Comparison of ENCODE assay signal across 22 mouse cellular contexts in genomic region chr11:83818591-83819127, GRCm38 (mm10). TPM values are rescaled to one million over a fixed set of nuclear protein-coding genes. Genes with fewer than 3 reads are reported as not detected.
"Had no signal": no experiment of that assay in that cellular context is flagged by ENCODE, and none has a peak within 500 bp of the region (broad histone marks: within the 10 kb centered on the region; RNA-seq: fewer than 3 reads in every experiment).

No protein-coding gene starts in this region.

- ATAC-seq: hindbrain, postnatal 0 days; inflammation-experienced regulatory T-cells, adult 6 months; lung, postnatal 0 days; midbrain, embryonic 13.5 days; midbrain, embryonic 16.5 days had no signal

- H3K27me3 ChIP-seq: limb, embryonic 12.5 days; midbrain, embryonic 13.5 days; stomach, embryonic 15.5 days had no signal

- H3K9ac ChIP-seq: hindbrain, embryonic 14.5 days; limb, embryonic 12.5 days; limb, embryonic 15.5 days; liver, embryonic 13.5 days; midbrain, embryonic 13.5 days; neural tube, embryonic 13.5 days; stomach, embryonic 15.5 days had no signal

- H3K4me1 ChIP-seq: limb, embryonic 12.5 days; limb, embryonic 15.5 days; midbrain, embryonic 10.5 days; midbrain, embryonic 13.5 days had no signal

- H3K36me3 ChIP-seq: limb, embryonic 12.5 days; limb, embryonic 15.5 days; liver, embryonic 13.5 days; midbrain, embryonic 10.5 days; midbrain, embryonic 13.5 days; neural tube, embryonic 13.5 days; stomach, embryonic 15.5 days had no signal

- H3K4me2 ChIP-seq: hindbrain, embryonic 14.5 days; limb, embryonic 12.5 days; limb, embryonic 15.5 days; liver, embryonic 13.5 days; midbrain, embryonic 13.5 days; neural tube, embryonic 13.5 days; stomach, embryonic 15.5 days had no signal

- H3K27ac ChIP-seq: hindbrain, postnatal 0 days; limb, embryonic 12.5 days; limb, embryonic 15.5 days; liver, embryonic 13.5 days; midbrain, embryonic 10.5 days; midbrain, embryonic 13.5 days; neural tube, embryonic 13.5 days; stomach, embryonic 15.5 days had no signal

- H3K9me3 ChIP-seq: limb, embryonic 12.5 days; limb, embryonic 15.5 days; liver, embryonic 13.5 days; megakaryocyte, embryonic 14.5 days; midbrain, embryonic 10.5 days; midbrain, embryonic 13.5 days; neural tube, embryonic 13.5 days; stomach, embryonic 15.5 days had no signal

- DNase-seq: left cerebral cortex, postnatal 4 days; liver, embryonic 13.5 days; lung, adult 2 months; lung, postnatal 36 days; retina, postnatal 1 day; right cerebral cortex, postnatal 25 days; spleen, adult 18-20 months; thymus, adult 18-20 months; thymus, postnatal 4 days had no signal

- H3K4me3 ChIP-seq: limb, embryonic 12.5 days; limb, embryonic 15.5 days; liver, embryonic 13.5 days; megakaryocyte, embryonic 14.5 days; midbrain, embryonic 10.5 days; midbrain, embryonic 13.5 days; myocyte; neural tube, embryonic 13.5 days; stomach, embryonic 15.5 days had no signal

RNA-seq across cellular contexts. Expression of gene Hnf1b, which starts 31.2 kb away (rescaled TPM):
- polyA plus RNA-seq: inflammation-experienced regulatory T-cells, adult 6 months; limb, embryonic 12.5 days; midbrain, embryonic 10.5 days; midbrain, embryonic 13.5 days; myocyte had no signal
